ENCODE assay signal across 7 mouse cellular contexts in the genomic region with DNA sequence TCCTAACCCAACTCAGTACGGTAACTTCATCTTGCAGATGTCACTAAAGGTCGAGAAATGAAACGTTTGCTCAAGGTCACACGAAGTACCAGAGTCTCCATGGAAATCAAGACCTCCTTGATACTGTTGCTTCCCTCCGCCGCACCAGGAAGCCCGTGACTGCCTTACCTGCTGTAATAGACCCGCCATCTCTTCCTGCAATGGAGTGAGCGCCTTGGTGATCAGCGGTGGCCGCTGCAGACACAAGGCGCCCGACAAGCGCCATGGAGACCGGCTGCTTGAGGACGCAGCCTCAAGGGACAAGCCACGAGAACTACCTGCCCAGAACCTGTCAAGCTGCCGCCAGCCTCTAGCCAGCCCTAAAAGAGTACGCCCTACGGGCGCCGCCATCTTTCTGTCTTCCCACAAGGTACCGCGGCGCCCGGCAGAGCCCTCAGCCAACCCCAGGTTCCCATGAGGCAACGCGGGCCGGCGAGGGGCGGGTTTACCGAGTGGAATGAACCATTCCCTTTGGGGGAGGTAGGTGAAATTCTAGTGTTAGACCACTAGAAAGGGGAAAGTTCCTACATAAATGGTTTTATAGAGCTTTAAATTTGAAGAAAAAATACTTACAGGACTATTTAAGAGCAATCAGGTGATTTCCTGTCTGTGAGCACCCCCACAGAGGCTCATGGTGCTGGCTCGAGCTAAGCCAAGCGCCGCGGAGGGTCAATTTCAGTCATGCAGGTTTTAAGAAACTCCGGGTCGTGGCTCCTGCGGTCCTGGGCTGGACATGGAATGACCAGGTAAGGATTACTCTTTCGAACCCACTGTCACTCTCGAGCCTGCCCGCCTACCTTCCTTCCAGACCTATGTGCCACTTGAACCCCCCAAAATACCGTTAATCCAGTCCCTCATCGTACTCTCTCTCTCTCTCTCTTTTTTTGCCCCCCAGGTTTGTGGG. TPM values are rescaled to one million over a fixed set of nuclear protein-coding genes. Genes with fewer than 3 reads are reported as not detected.
DNase-seq lines count a peak whose midpoint lies in the region; ATAC-seq lines count a peak whose summit lies in the region.

A gene (plus strand): TSS at position 481 of the 943 bp plus-strand sequence.
A gene (minus strand): TSS at position 893 of the 943 bp plus-strand sequence.

- peak; percentile 90 for DNase-seq in adrenal gland, adult 2 months
- DNase-seq in embryo, embryonic 11.5 days (ENCODE audit: low read depth, low spot score): peak; percentile 75
- peak; percentile 78 to 88 for DNase-seq in gastrocnemius, postnatal 4 days (ENCODE audit: low spot score in 2 of 2)
- peak; percentile 84 to 87 for DNase-seq in left cerebral cortex, postnatal 36 days (ENCODE audit: low spot score in 2 of 2)
- peak; percentile 98 for DNase-seq in midbrain, embryonic 11.5 days (ENCODE audit: low spot score, missing footprints)
- DNase-seq in skeletal muscle tissue, adult 2 months (ENCODE audit: low read depth, low spot score): peak; percentile 66

- H3K27ac ChIP-seq in intestine, embryonic 16.5 days (ENCODE audit: low read length): no peak within 1 kb of the TSS
- no peak within 1 kb of the TSS; the same call in 1 of the 2 replicates for H3K27ac ChIP-seq in midbrain, embryonic 11.5 days (ENCODE audit: low read depth, low read length)

- no peaks in the 10 kb centered on the region for H3K27me3 ChIP-seq in intestine, embryonic 16.5 days (replicated peaks; ENCODE audit: control insufficient read depth, insufficient read depth, low read length)
- H3K27me3 ChIP-seq in midbrain, embryonic 11.5 days (ENCODE audit: control insufficient read depth, insufficient read depth, low read length): no peaks in the 10 kb centered on the region

- H3K36me3 ChIP-seq in intestine, embryonic 16.5 days (ENCODE audit: control insufficient read depth, insufficient read depth, low read length): no peaks in the 10 kb centered on the region
- no peaks in the 10 kb centered on the region; the same call in 1 of the 2 replicates for H3K36me3 ChIP-seq in midbrain, embryonic 11.5 days (ENCODE audit: control insufficient read depth, insufficient read depth, low read length)

- no peaks in the 10 kb centered on the region for H3K9me3 ChIP-seq in intestine, embryonic 16.5 days (ENCODE audit: control insufficient read depth, low read length)
- H3K9me3 ChIP-seq in midbrain, embryonic 11.5 days (ENCODE audit: control insufficient read depth, low read length): no peaks in the 10 kb centered on the region

- H3K9ac ChIP-seq in intestine, embryonic 16.5 days (ENCODE audit: low read depth, low read length): peak within 1 kb of the TSS; percentile 85
- H3K9ac ChIP-seq in midbrain, embryonic 11.5 days (ENCODE audit: low read length): peak within 1 kb of the TSS; percentile 89

- intact Hi-C loops in left cerebral cortex, postnatal 36 days (cut with DNase I): no loop called here

- under 1% methylated on average over 44 of the region's 44 CpGs for WGBS in intestine, embryonic 16.5 days
- under 1% methylated on average over 44 of the region's 44 CpGs for WGBS in midbrain, embryonic 11.5 days

- H3K4me1 ChIP-seq in intestine, embryonic 16.5 days (ENCODE audit: control insufficient read depth, insufficient read depth, low read length): peaks cover 10% of the 10 kb centered on the region; the same call in 1 of the 2 replicates
- H3K4me1 ChIP-seq in midbrain, embryonic 11.5 days (ENCODE audit: control insufficient read depth, insufficient read depth, low read length): peaks cover 10% of the 10 kb centered on the region

- ATAC-seq in intestine, embryonic 16.5 days: peak; percentile 99
- peak; percentile 99 for ATAC-seq in midbrain, embryonic 11.5 days (ENCODE audit: low FRiP score)

- H3K4me2 ChIP-seq in intestine, embryonic 16.5 days (ENCODE audit: low read depth, low read length): peak within 1 kb of the TSS; percentile 65
- H3K4me2 ChIP-seq in midbrain, embryonic 11.5 days: peak within 1 kb of the TSS; percentile 88

- H3K4me3 ChIP-seq in intestine, embryonic 16.5 days (ENCODE audit: low read length): peak within 1 kb of the TSS; percentile 78
- peak within 1 kb of the TSS; percentile 67 for H3K4me3 ChIP-seq in midbrain, embryonic 11.5 days (ENCODE audit: low read depth, low read length)

RNA-seq across cellular contexts. Expression of the first gene that starts in this region (rescaled TPM):
- 100 to 1,000 TPM in 1 of 2 experiments, 10 to 100 TPM in 1; 84.2 to 116 TPM for total RNA-seq in adrenal gland, adult 2 months (2021)
- 69.0 and 77.7 TPM in 2 replicates for polyA plus RNA-seq in adrenal gland, adult 2 months (2012; rRNA removed)
- total RNA-seq in gastrocnemius, postnatal 4 days (2021): 10 to 100 TPM; 29.7 to 32.6 TPM
- polyA plus RNA-seq in intestine, embryonic 16.5 days (2015; fragmentation: Nextera tagmentation; extraction: Ambion mirVana): 57.1 and 66.9 TPM in 2 replicates
- 10 to 100 TPM; 38.6 to 38.8 TPM for total RNA-seq in left cerebral cortex, postnatal 36 days (2021)
- 71.9 and 87.7 TPM in 2 replicates for polyA plus RNA-seq in midbrain, embryonic 11.5 days (2014; fragmentation: Nextera tagmentation; extraction: Ambion mirVana)

RNA-seq across cellular contexts. Expression of the second gene that starts in this region (rescaled TPM):
- total RNA-seq in adrenal gland, adult 2 months (2021): 10 to 100 TPM; 39.3 to 52.6 TPM
- polyA plus RNA-seq in adrenal gland, adult 2 months (2012; rRNA removed): 11.6 and 13.5 TPM in 2 replicates
- total RNA-seq in gastrocnemius, postnatal 4 days (2021): 10 to 100 TPM; 35.7 to 35.9 TPM
- 84.9 and 90.5 TPM in 2 replicates for polyA plus RNA-seq in intestine, embryonic 16.5 days (2015; fragmentation: Nextera tagmentation; extraction: Ambion mirVana)
- total RNA-seq in left cerebral cortex, postnatal 36 days (2021): 10 to 100 TPM; 32.0 to 38.1 TPM
- polyA plus RNA-seq in midbrain, embryonic 11.5 days (2014; fragmentation: Nextera tagmentation; extraction: Ambion mirVana): 78.6 and 85.9 TPM in 2 replicates
